Mouse (Mus musculus): ENCODE data around the gene Gm28539.
"Not testable (repeated sequence)": the region's sequence is repeated elsewhere in the genome, so short reads cannot be mapped to it uniquely, and the experiment has no call there.

The Gm28539 gene

DNA sequence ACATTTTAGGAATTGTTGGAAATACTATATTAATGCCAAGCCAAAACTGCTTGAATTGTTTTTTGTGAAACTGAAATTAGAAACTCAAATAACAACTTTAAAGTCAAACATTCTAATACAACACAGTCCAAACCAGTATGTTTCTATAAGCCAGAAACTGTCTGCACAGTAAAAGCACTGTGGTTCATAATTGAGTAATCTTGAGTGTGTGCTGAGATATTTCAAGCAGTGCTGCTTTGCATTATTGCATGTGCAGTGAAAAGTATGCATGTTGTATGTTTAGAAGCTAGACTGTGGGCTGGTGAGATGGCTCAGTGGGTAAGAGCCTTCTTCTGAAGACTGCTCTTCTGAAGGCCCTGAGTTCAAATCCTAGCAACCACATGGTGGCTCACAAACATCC is 47.7 kb downstream of the Gm28539 start:
- POLR2A ChIA-PET: interaction anchor here in 3 of 4 experiments (0.5 to 2.1 kb wide), 7 partner anchors 9 to 181 kb away, joined by 3 to 8 read pairs (median 4); partner anchors contain the start of genes Cdc45 (in 1 of the 3) and Ufd1 (in 1 of the 3)
- CTCF ChIA-PET: interaction anchor here in 1 of 4 experiments (0.7 kb wide), 1 partner anchor 23 kb away, joined by 3 read pairs; no protein-coding TSS in a partner anchor

DNA sequence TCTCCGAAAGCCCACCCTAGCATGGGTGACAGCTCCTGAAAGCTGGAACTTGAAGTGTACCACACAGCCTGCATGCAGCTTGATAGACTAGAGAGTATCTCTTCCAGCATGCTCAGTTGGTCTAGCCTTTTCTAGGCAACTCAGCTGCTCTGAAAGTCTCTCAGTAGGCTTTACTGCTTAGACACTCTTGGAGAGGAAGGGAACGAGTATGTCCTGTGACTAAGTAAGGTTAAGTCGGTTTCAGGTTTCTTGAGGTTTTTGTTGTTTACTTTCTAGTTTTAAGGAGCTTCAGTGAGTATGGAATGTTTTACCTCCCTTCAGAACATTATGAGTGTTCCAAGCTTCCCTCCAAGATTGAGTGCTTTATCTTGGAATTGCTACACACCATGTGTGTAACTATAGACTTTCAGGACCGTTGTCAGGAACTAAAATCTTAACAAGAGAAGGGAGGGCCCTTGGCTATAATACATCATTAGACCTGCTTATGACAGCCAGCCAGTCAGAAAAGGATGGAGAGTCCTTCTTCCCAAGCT is 57.5 kb downstream of the Gm28539 start:
- ChIA-PET POLR2A (interaction anchor here (0.5 to 9.3 kb wide), 17 partner anchors 8 to 1248 kb away, joined by 3 to 117 read pairs (median 5); partner anchors contain the start of genes Hira (in 3 of the 4), Mrpl40 (in 3 of the 4), Cdc45 (in 2 of the 4) and Ufd1 (in 2 of the 4)), CTCF (interaction anchor here in 1 of 4 experiments (1.6 kb wide), 1 partner anchor 15 kb away, joined by 7 read pairs; no protein-coding TSS in a partner anchor)

DNA sequence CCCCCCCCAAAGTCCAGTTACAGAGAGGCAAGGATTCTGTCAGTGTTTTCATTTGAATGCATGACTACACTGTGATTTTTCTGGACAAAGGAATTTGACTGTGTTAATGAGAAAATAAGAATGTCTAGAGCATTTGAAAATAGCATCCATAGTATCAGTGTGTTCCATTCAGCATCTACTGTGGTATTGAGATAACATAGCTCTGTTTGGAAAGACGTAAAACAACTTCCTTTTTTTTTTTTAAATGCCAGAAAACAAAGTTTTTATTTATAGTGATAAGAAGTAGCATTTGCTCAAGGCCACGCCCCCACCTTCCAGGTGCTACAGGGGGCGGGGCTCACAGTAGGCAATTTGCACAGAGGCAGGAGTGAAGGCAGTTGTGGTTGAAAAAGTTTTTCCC is 58.9 kb downstream of the Gm28539 start:
- POLR2A ChIA-PET: interaction anchor here in 2 of 4 experiments (0.8 to 9.3 kb wide), 7 partner anchors 8 to 84 kb away, joined by 3 to 117 read pairs (median 12); partner anchors contain the start of genes Hira (in 2 of the 2), Mrpl40 (in 2 of the 2), Cdc45 (in 1 of the 2) and Ufd1 (in 1 of the 2)
- CTCF ChIA-PET: interaction anchor here in 3 of 4 experiments (0.6 to 1.6 kb wide), 3 partner anchors 17 to 1507 kb away, joined by 3 to 7 read pairs (median 3); no protein-coding TSS in a partner anchor

DNA sequence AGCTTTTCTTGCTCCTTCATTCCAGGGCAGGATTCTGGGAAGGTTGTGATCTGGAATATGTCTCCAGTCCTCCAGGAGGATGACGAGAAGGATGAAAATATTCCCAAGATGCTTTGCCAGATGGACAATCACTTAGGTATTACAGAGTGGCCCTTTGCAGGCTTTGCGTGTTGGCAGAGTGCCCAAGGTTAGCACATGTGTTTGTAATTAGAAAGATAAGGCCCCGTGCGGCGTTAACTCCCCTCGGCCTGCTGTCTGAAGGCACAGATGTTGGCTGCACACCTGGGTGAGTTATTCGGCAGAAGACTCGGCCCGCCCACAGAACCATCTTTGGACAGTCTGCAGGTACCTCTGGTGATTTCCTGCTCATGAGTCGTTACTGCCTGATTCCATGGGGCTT is 60.0 kb downstream of the Gm28539 start:
- ChIA-PET POLR2A (interaction anchor here in 2 of 4 experiments (1.2 to 9.3 kb wide), 7 partner anchors 10 to 84 kb away, joined by 3 to 117 read pairs (median 11); partner anchors contain the start of genes Hira (in 2 of the 2), Mrpl40 (in 2 of the 2), Cdc45 (in 1 of the 2) and Ufd1 (in 1 of the 2)), CTCF (no interaction called here)

DNA sequence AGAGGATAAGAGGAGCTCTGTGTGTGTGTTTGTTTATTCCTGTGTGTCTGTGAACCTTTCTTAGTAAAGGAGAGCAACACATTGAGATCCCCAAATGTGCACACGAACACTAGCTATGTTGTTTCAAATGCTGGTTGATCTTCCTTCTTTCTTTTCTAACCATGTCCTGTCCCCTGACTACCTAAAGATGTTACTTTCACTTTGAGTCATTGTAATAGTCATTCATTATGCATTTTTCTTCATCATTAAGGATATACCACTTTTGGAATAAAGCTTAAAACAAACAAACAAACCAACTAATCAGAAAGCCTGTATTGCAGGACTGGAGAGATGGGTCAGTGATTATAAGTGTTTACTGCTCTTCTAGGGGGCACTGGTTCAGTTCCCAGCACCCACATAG is 69.3 kb downstream of the Gm28539 start:
- ChIA-PET POLR2A (interaction anchor here in 1 of 4 experiments (0.9 to 6.0 kb wide), 7 partner anchors 11 to 32 kb away, joined by 3 to 28 read pairs (median 5); partner anchors contain the start of genes Hira and Mrpl40), CTCF (no interaction called here)

DNA sequence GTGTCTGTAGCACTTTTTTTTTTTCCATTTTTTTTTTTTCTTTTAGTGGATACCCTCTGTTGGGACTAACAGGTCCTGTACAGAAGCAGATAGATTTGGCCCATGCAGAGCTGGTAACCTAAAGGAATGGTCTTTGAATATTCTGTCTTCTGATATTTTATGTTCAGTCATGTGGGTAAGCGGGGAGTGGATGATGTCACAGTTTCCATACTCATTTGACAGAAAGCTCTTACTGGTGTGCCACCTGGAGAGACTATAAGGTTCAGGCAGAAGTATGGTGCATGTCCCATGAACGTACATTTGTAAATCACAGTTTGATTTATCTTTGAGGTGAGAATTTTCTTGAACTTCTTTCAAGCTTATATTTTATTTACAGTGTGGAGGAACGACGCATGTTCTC is 79.7 kb downstream of the Gm28539 start:
- CTCF ChIA-PET: interaction anchor here in 1 of 4 experiments (0.6 kb wide), 1 partner anchor 110 kb away, joined by 3 read pairs; no protein-coding TSS in a partner anchor
- POLR2A ChIA-PET: interaction anchor here in 2 of 4 experiments (0.5 to 4.2 kb wide), 9 partner anchors 8 to 104 kb away, joined by 3 to 20 read pairs (median 6); partner anchors contain the start of genes Cdc45 (in 1 of the 2), Hira (in 1 of the 2), Mrpl40 (in 1 of the 2) and Ufd1 (in 1 of the 2)

DNA sequence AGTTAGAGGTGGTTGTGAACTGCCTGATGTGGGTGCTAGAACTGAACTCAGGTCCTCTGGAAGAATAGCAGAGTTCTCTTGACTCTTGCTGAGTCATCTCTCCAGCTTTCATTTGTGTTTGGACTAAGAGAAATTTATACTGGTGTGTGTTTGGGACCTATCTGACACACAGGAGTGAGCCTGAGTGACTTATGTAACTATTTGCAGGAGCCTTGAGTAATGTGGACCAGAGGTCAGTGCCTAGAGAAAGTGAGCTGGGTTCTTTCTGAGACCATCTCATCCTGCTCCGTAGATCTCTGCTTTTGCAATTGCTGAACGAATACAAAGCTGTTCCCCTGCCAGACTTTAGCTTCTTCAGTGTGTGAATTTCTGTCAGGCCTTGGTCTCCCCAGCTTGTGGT is 85.4 kb downstream of the Gm28539 start:
- ChIA-PET POLR2A (interaction anchor here in 1 of 4 experiments (0.7 to 1.4 kb wide), 4 partner anchors 19 to 110 kb away, joined by 3 to 5 read pairs (median 3); partner anchors contain the start of gene Cdc45), CTCF (no interaction called here)

DNA sequence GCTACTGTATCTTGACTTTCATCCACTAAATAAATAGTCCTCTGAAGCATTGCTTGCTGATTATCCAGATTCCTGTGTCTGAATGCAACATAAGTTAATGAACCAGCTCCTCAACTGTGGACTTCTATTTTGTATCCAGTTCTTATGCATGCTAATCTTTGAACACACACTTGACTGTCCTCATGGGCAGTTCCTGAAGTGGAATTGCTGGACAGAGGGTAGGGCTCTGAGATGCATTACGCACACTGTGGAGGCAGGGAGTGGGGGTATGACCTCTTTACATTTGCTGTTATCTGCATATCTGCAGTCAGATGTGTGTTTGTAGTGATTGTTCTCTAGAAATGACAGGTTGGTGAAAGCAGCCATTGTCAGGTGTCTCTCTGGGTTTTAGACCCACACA is 91.6 kb downstream of the Gm28539 start:
- ChIA-PET POLR2A (interaction anchor here in 1 of 4 experiments (1.0 to 3.5 kb wide), 5 partner anchors 10 to 52 kb away, joined by 3 to 20 read pairs (median 5); partner anchors contain the start of genes Hira and Mrpl40), CTCF (no interaction called here)

DNA sequence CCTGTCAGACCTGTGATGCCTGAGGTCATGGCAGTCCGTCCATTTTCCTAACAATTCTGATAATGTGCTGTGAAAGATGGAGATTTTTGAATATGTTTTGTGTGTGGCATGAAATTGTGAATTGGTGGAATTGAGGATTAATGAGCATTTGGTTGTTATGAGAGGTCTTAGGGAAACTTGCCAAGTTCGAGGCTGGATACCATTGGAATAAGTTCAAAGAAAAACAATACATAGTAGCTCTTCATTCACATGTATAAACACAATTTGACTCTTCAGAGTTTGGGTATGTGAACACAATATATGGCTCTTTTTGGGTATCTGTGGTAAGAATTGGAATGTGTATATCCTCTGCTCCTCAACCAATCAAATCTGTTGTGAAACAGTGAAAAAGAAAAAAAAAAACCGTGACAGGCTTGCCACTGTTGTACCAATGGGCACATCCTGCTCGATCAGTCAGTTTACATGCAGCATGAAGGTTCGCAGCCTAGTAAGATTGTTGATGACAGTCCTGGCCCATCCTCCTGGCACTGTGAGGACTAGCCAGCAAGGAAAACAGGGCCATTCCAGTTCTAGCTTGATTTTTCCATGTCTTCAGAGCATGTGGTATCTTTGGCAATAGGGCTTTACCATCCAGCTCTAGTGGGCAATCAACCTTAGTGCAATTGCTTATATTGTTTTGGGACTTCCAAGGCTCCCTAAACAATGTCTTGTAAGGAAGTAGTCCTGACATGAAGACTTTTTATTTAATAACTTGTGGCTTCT is 102.1 kb downstream of the Gm28539 start:
- ChIA-PET CTCF (interaction anchor here in 2 of 4 experiments (0.6 to 0.7 kb wide), 2 partner anchors 14 to 27 kb away, joined by 3 read pairs; no protein-coding TSS in a partner anchor), POLR2A (interaction anchor here in 1 of 4 experiments (0.7 to 2.2 kb wide), 3 partner anchors 9 to 1082 kb away, joined by 4 to 5 read pairs (median 5); no protein-coding TSS in a partner anchor)

DNA sequence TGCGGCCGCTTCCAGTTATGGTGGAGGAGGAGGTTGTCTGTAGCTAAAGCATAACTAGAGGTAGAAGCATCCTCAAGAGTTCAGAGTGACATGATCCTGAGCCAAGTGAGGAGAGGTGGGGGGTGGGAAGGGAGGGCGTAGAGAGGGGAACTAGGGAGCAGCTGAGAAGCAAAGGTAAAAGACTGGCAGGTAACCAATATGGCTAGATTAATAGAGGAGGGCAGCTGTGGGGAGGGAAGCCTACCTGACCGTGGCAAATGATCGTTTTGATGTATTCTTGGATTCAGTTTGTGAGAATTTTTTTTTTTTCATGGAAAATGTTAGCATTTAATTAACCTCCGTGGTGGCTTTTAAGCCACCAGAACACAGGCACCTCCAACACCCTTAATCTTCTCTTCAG is 107.5 kb downstream of the Gm28539 start:
- ChIA-PET CTCF (no interaction called here), POLR2A (interaction anchor here in 2 of 4 experiments (0.7 to 1.1 kb wide), 2 partner anchors 11 to 250 kb away, joined by 3 read pairs; no protein-coding TSS in a partner anchor)

DNA sequence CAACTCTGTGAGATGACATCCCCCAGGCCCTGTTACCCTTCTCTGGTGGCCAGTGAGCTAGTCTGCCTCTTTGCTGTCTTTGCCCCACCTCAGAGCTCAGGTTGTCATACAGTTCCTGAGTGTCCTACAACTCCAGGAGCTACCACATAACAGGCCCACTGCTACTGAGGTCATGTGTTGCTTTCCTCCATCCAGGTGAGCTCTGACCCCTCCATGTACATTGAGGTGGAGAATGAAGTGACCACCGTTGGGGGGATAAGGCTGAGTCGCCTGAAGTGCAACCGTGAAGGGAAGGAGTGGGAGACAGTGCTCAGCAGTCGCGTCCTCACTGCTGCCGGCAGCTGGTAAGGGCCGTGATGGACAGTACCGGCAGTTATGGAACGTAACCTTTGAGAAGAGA is 112.6 kb downstream of the Gm28539 start:
- CTCF ChIA-PET: no interaction called here
- POLR2A ChIA-PET: interaction anchor here in 1 of 4 experiments (0.6 to 3.0 kb wide), 6 partner anchors 11 to 137 kb away, joined by 3 to 8 read pairs (median 4); partner anchors contain the start of genes Cdc45 and Ufd1

DNA sequence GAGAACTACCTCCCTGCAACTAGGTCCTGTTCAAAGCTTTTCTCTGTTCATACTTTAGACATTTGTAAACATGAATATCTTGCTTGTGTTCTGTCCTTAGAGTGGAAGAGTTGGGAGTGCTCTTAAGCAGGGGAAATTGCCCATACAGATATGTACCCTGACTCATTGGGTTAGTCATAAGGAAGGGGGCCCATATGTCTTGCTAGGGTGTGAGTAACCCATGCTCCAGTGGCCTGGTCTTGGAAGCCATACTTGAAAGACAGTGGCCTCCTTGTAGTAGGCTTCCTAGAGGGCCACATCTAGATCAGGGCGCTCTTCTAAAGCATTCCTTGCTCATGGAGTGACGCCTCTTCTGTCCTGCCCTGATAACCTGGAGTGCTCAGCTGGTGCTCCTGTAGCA is 114.0 kb downstream of the Gm28539 start:
- CTCF ChIA-PET: no interaction called here
- POLR2A ChIA-PET: interaction anchor here in 1 of 4 experiments (0.7 to 1.1 kb wide), 2 partner anchors 9 to 12 kb away, joined by 3 to 4 read pairs; no protein-coding TSS in a partner anchor

DNA sequence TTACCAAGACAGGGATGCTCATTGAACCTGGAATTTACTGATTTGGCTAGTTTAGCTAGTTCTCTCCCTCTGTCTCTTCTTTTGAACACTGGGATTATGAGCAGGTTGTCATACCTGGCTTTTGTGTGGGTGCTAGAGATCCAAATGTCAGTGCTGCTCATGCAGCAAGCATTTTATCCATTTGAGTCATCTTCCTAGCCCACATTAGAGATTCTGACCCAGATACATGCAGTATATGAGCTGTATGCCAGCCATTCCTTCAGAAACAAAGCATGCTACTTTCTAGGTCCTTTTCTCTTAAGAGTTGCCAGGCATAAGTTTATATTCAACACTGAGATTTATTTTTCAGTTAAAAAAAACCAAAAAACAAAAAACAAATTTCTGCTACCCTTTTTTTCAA is 116.4 kb downstream of the Gm28539 start:
- POLR2A ChIA-PET: interaction anchor here in 1 of 4 experiments (1.1 kb wide), 1 partner anchor 80 kb away, joined by 3 read pairs; no protein-coding TSS in a partner anchor
- CTCF ChIA-PET: interaction anchor here in 1 of 4 experiments (0.7 kb wide), 1 partner anchor 275 kb away, joined by 3 read pairs; no protein-coding TSS in a partner anchor

DNA sequence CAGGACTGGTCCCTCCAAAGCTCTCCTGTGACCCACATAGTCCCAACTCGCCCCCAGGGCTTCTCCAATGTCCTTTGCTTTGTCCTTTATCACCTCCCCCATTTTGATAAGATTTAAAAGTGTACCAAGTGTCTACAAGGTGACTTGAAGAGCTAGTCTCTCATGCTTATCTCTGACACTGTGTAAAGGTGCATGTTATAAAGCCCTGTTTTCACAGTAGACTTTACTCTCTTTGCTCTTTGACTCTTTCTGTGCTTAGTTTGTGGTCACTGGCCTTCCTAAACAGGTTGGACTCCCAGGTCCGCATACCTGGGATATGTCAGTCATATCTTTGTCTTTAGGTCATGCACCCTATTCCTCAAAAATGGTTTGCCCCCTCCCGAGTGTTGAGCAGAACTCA is 118.7 kb downstream of the Gm28539 start:
- ChIA-PET CTCF (interaction anchor here in 1 of 4 experiments (0.6 kb wide), 1 partner anchor 14 kb away, joined by 3 read pairs; no protein-coding TSS in a partner anchor), POLR2A (interaction anchor here in 1 of 4 experiments (0.5 kb wide), 1 partner anchor 105 kb away, joined by 3 read pairs; no protein-coding TSS in a partner anchor)

DNA sequence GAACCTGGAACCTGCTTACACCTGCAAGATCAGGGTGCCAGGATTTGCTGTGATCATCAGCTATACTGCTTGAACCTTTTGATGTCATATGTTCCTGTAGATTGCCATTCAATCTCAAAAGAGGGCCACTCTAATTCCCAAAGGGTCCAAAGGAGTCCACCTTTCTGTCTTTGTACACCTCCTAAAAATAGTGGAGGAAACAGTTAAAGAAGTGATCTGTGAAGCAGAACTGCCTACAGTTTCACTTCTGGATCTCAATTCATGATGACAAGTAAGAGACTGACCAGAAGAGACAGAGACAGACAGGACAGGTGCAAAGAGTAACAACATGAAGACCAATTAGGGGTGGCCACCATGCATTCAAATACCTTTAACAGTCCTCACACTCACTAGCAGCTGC is 127.1 kb downstream of the Gm28539 start:
- POLR2A ChIA-PET: interaction anchor here in 1 of 4 experiments (1.6 kb wide), 2 partner anchors 8 to 21 kb away, joined by 4 to 5 read pairs; no protein-coding TSS in a partner anchor
- CTCF ChIA-PET: no interaction called here

DNA sequence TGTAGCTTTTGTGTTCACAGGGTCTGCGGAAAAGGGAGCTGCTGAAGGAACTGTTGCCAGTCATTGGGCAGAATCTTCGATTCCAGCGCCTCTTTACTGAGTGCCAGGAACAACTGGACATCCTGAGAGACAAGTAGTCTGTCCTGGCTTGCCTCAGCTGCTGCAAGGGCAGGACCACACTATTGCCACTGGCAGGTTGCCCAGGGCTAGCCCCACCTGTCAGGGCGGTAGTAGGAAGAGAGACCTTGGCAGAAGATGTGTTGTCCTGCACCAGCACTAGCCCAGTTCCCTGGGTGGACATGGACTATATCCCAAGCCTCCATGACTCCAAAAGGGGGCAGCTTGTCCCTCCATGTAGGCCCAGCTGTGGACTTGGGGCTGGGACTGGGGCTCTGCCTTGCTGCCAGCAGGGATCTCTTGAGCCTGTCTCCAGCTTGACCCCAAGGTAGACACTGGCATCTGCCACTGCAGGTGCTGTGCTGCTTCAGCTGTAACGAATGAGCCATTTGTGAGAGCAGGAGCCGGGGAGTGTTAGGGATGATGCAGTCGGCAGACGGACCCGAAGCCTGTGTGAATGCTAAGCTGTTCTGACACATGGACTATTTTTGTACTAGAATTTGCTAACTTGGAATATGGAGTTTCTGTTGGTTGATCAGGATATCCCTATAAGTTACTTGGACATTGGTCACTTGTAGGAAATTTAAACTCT is 133.2 kb downstream of the Gm28539 start:
- ChIA-PET POLR2A (interaction anchor here in 1 of 4 experiments (1.3 to 1.6 kb wide), 2 partner anchors 12 to 29 kb away, joined by 3 to 4 read pairs; no protein-coding TSS in a partner anchor), CTCF (no interaction called here)

DNA sequence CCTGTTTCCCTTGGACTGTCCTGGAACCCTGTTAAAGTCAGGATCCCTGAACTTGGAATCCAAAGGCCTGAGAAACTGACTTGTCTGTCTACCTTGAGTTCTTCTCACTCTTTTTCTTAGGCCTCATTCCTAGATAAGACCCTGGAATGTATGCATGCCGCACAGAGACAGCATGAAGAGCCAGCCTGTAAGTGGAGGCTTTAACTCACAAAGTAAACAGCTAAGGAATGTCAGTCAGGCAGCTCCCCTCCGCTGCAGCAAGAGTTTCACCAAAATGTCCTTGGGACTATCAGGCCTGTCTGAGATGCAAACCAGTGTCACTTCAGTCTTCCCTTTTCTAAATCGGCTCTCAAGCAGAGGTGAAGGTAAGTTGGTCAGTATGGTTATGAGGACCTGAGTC is 134.5 kb downstream of the Gm28539 start:
- ChIA-PET POLR2A (interaction anchor here in 1 of 4 experiments (1.3 to 1.6 kb wide), 4 partner anchors 8 to 53 kb away, joined by 3 to 5 read pairs (median 4); no protein-coding TSS in a partner anchor), CTCF (no interaction called here)

DNA sequence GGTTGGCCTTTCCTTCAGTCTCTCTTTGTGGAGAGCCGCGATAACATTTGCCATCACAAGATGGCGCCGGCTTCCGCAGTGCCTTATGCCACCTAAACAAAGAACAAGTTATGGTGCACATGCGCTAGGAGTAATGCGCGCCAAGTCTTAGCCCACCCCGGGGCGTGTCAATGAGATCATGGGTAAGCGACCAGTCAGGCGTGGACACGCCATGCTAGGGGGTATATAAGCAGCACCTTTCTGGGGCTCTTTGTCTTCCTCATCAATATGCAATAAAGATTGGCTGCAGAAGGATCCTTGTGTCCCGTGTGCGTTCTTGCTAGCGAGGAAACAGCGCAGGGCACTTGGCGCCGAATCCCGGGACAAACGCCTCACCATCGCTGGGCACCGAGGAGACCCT is 139.3 kb downstream of the Gm28539 start:
- CTCF ChIA-PET: not testable (repeated sequence)
- POLR2A ChIA-PET: interaction anchor here in 1 of 4 experiments (0.7 kb wide), 1 partner anchor 197 kb away, joined by 3 read pairs; no protein-coding TSS in a partner anchor
